Mouse (Mus musculus) liver, postnatal 0 days (tissue): ENCODE results near the gene Acad9. TPM values are rescaled to one million over a fixed set of nuclear protein-coding genes. Genes with fewer than 3 reads are reported as not detected.

ENCODE experiments used
- ATAC-seq: fragments of 200-750 bp; cut with Nextera tagmentation; 2 replicates; pipeline ENCODE4 v1.8.0; 2017; ENCODE audit warnings: mild to moderate bottlenecking, moderate library complexity
- DNase-seq: peaks from one replicate; pipeline ENCODE4 v3.0.0-alpha.2; 2016
- H3K27ac ChIP-seq: fragments of 300-500 bp; sonication (generic); 2 replicates; pipeline ENCODE4 v1.5.1; 2014; ENCODE audit warnings: antibody characterized with exemption, moderate library complexity, mild to moderate bottlenecking, low read depth
- H3K27me3 ChIP-seq: fragments of 300-500 bp; sonication (generic); 2 replicates; pipeline ENCODE4 v1.6.1; 2014; ENCODE audit warnings: low read length, control low read depth, mixed read lengths; ENCODE audit not compliant: insufficient read depth
- H3K36me3 ChIP-seq: fragments of 300-500 bp; sonication (generic); replicated peaks from 2 replicates; pipeline ENCODE4 v1.6.1; 2014; ENCODE audit warnings: mild to moderate bottlenecking, control low read depth, low read length, moderate library complexity, mixed read lengths; ENCODE audit not compliant: insufficient read depth
- H3K4me1 ChIP-seq: fragments of 300-500 bp; sonication (generic); 2 replicates; pipeline ENCODE4 v1.6.1; 2014; ENCODE audit warnings: antibody characterized with exemption, mild to moderate bottlenecking, control low read depth; ENCODE audit not compliant: insufficient read depth
- H3K4me2 ChIP-seq: fragments of 300-500 bp; sonication (generic); 2 replicates; pipeline ENCODE4 v1.6.1; 2014; ENCODE audit warnings: low read depth, mild to moderate bottlenecking, low read length, moderate library complexity, mixed read lengths
- H3K4me3 ChIP-seq: fragments of 300-500 bp; sonication (generic); 2 replicates; pipeline ENCODE4 v1.5.1; 2014; ENCODE audit warnings: low read depth, low read length
- H3K9ac ChIP-seq: fragments of 300-500 bp; sonication (generic); replicated peaks from 2 replicates; pipeline ENCODE4 v1.6.1; 2014; ENCODE audit warnings: mild to moderate bottlenecking, moderate library complexity
- H3K9me3 ChIP-seq: fragments of 300-500 bp; sonication (generic); 2 replicates; pipeline ENCODE4 v1.6.1; 2016; ENCODE audit warnings: mild to moderate bottlenecking, control low read depth, low read length, mixed read lengths
- CTCF ChIP-seq: sonication (generic); IDR thresholded peaks from 2 replicates; pipeline ENCODE4 v1.5.1; 2016; ENCODE audit warnings: antibody characterized with exemption, low read depth
- EP300 ChIP-seq: IDR thresholded peaks from 2 replicates; pipeline ENCODE4 v1.6.1; 2016; ENCODE audit warnings: antibody characterized with exemption, low read depth, mild to moderate bottlenecking
- WGBS: fragments of 180-500 bp; shearing (Covaris S2); extraction: QIAGEN DNeasy Blood & Tissue Kit; methylation state at CpG from one replicate; pipeline ENCODE4 v1.1.7; 2014; ENCODE audit not compliant: insufficient replicate concordance; 5-methylcytosine and 5-hydroxymethylcytosine counted together
- polyA plus RNA-seq: library from polyadenylated mRNA; unstranded; fragments of >200 nt; fragmentation: Nextera tagmentation; extraction: Ambion mirVana; gene quantifications from 2 replicates; pipeline ENCODE4 v1.2.1, GENCODE M21; 2015

The Acad9 gene
- polyA plus RNA-seq, 1 experiment from 2014 or later = 28.6 TPM

DNA sequence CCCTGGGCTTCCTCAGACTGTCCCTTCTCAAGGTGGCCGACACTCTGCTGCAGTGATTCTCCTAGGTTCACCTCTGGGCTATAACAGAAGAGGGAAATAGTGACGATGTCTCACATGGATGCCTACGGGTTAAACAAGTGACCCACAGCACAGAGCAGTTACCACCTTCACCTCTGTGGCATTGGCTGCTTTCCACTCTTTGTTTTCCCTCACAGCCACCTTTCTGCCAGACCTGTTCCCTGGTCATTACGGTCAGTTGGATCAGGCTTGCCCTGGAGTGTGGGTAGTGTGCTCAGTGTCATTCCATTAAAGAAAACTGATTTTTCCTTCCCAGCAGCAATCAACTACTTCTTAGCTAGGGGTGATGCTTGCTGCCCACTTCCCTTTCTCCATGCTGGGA, 17.1 kb downstream of the Acad9 start:
- no peak for TF ChIP-seq EP300
- TF ChIP-seq CTCF = no peak
- 82% methylated on average over 4 of the region's 4 CpGs for WGBS
- no peaks in the 10 kb centered on the region for H3K9me3 ChIP-seq
- no peak overlapping the region for H3K4me2 ChIP-seq
- H3K4me3 ChIP-seq = no peak overlapping the region
- DNase-seq (no peak), ATAC-seq (no peak)
- H3K27me3 ChIP-seq = no peaks in the 10 kb centered on the region
- H3K4me1 ChIP-seq = no peaks in the 10 kb centered on the region
- peaks cover 59% of the 10 kb centered on the region for H3K36me3 ChIP-seq
- no peak overlapping the region for H3K27ac ChIP-seq
- H3K9ac ChIP-seq = no peak overlapping the region

DNA sequence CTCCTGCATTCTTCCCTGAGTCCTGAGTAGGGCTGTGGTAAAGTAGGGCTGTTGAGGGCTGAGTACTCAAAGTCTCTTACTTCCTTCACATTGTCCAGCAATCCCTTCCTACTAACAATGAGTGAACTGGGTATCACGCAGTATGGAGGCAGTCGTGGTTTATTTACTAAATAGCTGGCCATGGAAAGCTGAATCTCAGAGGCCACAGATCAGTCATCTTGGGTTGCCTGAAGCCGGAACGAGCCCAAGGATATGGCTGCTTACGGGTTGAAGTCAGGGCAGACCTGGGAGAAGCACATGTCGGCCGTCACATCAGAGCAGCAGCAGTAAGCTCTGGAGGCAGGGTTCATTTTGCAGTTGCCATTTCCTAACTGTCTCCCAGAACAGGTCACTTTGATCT, 17.6 kb downstream of the Acad9 start:
- Histone ChIP-seq H3K4me2 (no peak overlapping the region), H3K9me3 (no peaks in the 10 kb centered on the region), H3K27ac (no peak overlapping the region), H3K36me3 (peaks cover 56% of the 10 kb centered on the region), H3K9ac (no peak overlapping the region), H3K4me3 (no peak overlapping the region), H3K4me1 (no peaks in the 10 kb centered on the region), H3K27me3 (no peaks in the 10 kb centered on the region)
- ATAC-seq = no peak
- TF ChIP-seq CTCF (no peak), EP300 (no peak)
- WGBS = 82% methylated on average over 7 of the region's 7 CpGs
- no peak for DNase-seq

DNA sequence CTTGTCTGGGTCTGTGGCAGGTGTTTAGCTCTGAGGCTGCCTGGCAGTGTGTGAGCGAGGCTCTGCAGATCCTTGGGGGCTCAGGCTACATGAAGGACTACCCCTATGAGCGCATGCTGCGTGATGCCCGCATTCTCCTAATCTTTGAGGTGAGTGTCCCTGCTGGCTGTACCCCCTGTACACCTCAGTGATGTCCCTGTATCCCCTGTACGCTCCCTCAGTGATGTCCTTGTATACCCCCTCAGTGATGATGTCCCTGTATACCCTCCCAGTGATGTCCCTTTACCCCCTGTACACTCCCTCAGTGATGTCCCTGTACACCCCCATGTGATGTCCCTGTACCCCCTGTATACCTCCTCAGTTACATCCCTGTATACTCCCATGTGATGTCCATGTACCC, 19.6 kb downstream of the Acad9 start:
- Histone ChIP-seq H3K27me3 (no peaks in the 10 kb centered on the region), H3K27ac (no peak overlapping the region), H3K36me3 (peaks cover 62% of the 10 kb centered on the region), H3K4me3 (no peak overlapping the region), H3K4me1 (no peaks in the 10 kb centered on the region), H3K9me3 (no peaks in the 10 kb centered on the region), H3K4me2 (no peak overlapping the region), H3K9ac (no peak overlapping the region)
- TF ChIP-seq CTCF = no peak
- no peak for TF ChIP-seq EP300
- WGBS = 90% methylated on average over 5 of the region's 5 CpGs
- ATAC-seq (no peak), DNase-seq (no peak)

DNA sequence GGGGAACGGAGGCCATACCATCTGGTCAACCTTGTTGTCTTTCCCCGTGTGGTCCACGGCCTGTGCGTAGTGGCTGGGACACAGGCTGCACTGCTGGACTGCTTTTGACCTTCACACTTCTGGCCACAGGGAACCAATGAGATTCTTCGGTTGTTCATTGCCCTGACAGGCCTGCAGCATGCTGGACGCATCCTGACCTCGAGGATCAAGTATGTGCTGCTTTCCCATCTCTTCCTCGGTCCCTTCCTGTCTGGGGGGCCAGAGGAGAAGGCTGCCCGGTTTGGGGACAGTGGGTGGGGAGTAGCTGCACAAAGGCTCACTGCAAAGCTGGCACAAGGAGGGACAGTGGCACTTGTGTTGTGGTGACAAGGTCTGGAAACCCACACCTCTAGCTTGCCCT, 21.8 kb downstream of the Acad9 start:
- ATAC-seq (no peak), DNase-seq (no peak)
- Histone ChIP-seq H3K4me1 (no peaks in the 10 kb centered on the region), H3K36me3 (peaks cover 51% of the 10 kb centered on the region), H3K4me3 (no peak overlapping the region), H3K9me3 (no peaks in the 10 kb centered on the region), H3K27me3 (no peaks in the 10 kb centered on the region), H3K9ac (no peak overlapping the region), H3K27ac (no peak overlapping the region), H3K4me2 (no peak overlapping the region)
- WGBS = 83% methylated on average over 9 of the region's 9 CpGs
- no peak for TF ChIP-seq EP300
- no peak for TF ChIP-seq CTCF

DNA sequence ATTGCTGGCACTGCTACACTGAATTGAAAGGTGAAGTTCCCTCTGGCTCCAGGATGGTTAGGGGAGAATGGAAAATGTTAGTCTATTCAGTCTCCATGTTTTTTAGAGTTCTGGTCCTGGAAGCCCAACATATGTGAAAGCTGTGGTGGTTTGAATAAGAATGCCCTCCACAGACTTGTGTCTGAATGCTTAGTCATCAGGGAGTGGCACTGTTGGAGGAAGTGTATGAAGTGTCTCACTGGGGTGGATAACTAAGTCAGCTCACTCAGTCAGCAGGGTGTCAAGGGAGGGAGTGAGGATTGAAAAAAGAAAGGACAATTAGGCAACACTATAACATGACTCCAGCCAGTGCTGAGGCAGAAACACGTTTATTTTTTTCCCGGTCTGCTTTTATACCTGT, 29.6 kb downstream of the Acad9 start:
- DNase-seq (no peak), ATAC-seq (no peak)
- Histone ChIP-seq H3K9me3 (no peaks in the 10 kb centered on the region), H3K27me3 (no peaks in the 10 kb centered on the region), H3K4me3 (no peak overlapping the region), H3K9ac (no peak overlapping the region), H3K27ac (no peak overlapping the region), H3K36me3 (peaks cover 8% of the 10 kb centered on the region), H3K4me1 (no peaks in the 10 kb centered on the region), H3K4me2 (no peak overlapping the region)
- no peak for TF ChIP-seq CTCF
- TF ChIP-seq EP300 = no peak
- WGBS = 82% methylated on average over 2 of the region's 2 CpGs

DNA sequence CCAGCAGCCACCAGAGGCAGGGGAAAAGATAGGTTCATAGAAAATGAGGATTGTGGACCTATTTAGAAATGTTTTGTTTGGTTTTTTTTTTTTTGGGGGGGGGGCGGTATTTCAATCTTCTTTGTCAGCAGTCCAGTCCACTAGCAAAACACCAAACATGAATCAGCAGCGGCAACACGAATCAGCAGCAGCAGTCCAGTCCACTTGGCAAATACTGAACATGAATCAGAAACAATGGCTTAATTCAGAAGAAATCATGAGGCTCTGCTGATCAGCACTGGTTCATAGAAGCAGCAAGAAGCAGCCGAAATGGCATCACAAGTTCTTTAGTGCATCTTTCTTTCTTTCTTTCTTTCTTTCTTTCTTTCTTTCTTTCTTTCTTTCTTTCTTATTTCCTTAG, 50.3 kb downstream of the Acad9 start:
- no peaks in the 10 kb centered on the region for H3K27me3 ChIP-seq
- 71% methylated on average over 4 of the region's 4 CpGs for WGBS
- H3K4me1 ChIP-seq = no peaks in the 10 kb centered on the region
- no peak overlapping the region for H3K9ac ChIP-seq
- TF ChIP-seq CTCF (no peak), EP300 (no peak)
- no peak for ATAC-seq
- no peak overlapping the region for H3K4me3 ChIP-seq
- no peak overlapping the region for H3K27ac ChIP-seq
- no peaks in the 10 kb centered on the region for H3K9me3 ChIP-seq
- H3K4me2 ChIP-seq = no peak overlapping the region
- H3K36me3 ChIP-seq = no peaks in the 10 kb centered on the region
- DNase-seq = no peak
